Mouse (Mus musculus) heart, postnatal 4 days (tissue): ENCODE results near the gene Gm42688. TPM values are rescaled to one million over a fixed set of nuclear protein-coding genes. Genes with fewer than 3 reads are reported as not detected.

Source experiments
- DNase-seq: peaks from one replicate; pipeline ENCODE4 v3.0.0; 2021
- total RNA-seq, 2 experiments: library from RNA; stranded (reverse); gene quantifications; 2 replicates each; pipeline ENCODE4 v1.2.3; 2021

Gm42688 gene
- total RNA-seq, 2 experiments from 2014 or later = 1.7 to 1.8 TPM

DNA sequence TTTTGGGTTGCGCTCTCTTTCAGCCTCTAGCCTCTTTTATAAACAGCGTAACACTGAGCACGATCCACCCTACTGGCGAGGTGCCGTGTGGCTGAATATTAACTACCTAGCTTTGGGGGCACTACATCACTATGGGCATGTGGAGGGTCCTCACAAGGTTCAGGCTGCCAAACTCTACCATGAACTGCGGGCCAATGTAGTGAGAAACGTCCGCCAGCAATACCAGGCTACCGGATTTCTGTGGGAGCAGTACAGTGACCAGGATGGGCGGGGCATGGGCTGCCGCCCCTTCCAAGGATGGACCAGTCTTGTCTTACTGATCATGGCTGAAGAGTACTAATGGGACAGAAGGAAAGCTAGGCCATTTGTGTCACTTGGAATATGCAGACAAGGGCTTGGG, 17.0 kb downstream of the Gm42688 start:
- DNase-seq = no peak

DNA sequence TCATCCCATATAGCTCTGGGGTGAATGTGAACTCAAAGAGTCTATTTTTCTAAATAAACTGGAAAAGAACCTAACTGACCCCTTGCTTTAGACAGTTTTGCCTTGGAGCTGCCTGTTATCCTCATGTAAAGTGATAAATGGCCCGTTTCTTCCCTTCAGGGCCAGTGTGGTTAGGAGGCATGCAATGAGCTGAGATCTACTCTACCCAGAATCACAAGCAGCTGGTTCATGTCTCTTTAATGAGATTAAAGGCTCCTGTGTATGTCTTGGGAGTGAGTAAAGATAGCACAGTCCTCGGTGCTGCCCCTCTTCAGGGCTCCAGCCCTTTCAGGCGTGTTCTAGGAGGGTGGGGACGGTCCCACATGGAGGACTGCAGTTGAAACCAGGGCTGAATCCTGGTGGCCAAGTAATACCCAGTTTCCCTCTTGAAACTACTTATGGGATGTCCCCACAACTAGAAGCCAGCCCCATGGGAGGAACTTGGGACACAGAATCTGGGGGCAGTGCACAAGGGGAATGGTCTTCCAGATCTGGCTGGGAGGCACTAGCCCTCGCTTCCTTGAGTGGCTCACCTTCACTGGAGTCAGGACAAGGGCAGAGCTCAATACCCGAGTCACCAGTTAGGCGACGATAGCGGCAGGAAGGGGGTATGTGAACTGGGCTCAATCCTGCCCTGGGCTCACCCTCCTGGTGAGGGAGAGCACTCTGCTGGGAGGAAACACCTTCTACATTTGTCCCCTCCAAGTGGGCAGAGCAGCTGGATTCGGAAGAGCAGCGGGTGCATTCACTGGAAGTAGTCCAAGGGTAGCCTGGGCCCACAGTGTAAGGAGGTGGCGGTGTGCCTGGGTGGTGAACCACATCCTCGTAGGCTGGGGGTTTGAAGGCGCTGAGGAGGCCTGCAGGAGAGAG, 17.7 kb downstream of the Gm42688 start:
- no peak for DNase-seq

DNA sequence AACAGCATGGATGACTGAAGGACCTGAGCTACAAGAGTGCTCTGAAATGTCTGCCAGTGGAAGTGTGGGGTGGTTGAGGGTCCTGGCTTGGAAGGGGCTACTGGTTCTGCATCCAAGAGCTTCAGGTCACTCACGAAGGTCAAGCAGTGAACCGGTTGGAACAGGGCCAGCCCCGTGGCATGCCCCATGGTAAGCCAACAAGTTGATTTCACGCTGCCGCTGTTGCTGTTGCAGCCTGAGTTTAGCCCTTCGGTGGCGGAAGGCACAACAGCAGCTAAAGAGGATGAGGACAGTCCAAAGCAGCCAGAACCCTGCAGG, 18.3 kb downstream of the Gm42688 start:
- peak; percentile 33 for DNase-seq

DNA sequence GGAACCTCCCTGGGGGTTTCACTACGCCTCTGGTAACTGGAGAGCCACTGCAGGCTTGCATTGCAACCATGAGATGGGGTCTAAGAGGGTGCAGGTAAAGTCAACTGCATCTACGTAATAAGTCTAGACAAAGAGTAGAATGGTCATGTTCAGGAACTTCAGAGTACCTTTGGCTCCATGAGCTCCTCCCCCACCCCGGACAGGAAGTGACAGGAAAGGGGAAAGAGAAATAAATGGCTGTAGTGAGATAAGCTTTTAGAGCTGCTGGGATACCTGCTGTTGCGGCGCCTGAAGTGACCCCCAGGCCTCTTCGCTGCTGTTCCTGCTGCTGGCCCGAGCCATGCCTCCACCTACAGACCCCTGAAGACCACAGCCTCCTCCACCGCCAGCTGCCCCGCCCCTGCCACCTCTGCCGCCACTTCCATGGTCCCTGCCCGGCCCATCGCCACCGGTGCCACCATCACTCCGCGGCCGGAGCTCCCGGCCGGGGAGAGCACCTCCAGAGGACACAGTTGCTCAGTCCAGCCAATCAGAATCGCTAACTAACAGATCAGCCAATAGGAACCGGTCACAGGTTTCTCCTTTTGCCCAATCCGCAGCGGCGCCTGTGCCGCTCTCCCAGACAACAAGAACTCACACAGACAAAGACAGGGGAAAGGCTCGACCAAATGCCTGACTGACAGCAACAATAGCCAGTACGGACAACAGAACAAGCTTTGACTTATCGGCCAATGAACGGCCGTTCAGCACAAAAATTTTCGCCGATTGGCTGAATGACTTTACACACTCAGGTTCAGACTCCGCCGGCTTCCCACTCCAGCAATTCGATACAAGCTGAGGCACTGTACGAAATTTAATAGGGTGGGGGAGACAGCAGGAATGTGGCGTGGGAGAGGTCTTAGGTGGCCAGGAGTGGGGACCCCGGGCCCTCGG, 19.8 kb downstream of the Gm42688 start, which contains the start of gene Wbp1:
Gene Wbp1, minus strand, starts transcription at position 630 of the 933 bp plus-strand sequence.
- DNase-seq = peak; percentile 94

DNA sequence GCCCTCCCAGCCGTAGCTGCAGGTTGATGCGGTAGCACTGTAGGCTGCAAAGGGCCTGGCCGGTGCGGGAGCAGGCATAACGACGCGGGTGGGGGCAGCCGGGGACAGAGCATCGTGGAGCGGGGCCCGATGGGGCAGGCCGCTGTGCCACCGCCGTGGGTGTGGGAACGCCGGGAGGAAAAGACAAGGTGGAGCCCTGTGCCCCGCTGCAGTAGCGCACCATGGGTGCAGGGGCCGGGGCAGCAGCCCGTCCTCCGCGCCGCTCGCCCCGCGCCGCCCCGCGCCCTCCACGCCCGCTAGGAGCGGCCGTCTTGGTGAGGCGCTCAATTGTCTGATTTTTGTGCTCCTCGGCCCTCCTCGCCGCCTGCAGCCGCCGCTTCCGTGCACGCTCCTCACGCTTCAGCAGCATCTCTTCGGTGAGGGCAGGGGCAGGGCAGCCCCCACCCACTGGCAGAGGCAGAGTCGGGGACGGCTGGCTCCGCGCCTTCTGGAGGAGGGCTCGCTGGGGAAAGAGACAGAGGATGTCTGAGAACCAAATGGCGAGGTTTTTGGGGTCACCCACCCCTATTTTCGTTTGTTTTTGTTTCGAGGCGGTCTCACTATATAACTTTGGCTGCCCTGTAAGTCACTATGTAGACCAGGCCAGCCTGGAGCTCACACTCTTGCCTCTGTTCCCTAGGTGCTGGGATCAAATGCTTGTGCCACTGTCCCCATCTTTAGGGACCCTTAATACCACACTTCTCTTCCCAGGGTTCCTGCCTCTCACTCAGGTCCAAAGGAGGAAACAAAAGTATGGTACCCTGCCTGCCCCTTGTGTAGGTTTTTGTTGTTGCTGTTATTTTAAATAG, 20.7 kb downstream of the Gm42688 start:
- no peak for DNase-seq

DNA sequence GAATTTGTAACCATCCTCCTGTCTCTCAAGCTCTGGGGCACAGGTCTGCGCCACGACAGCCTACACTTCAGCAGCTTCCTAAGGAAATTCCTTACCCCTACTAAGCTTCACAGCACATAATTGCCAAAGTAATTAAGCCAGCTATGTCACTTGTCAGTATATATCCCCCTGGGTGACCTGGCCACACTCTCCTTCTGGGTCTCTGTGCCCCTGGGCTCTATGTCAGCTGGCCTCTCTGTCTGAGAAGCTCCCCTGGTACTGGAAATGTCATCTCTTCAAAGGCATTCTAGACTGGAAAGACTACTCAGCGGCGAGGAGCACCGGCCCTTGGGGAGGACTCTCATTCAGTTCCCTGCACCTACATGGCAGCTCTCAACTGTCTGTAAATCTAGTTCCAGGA, 21.5 kb downstream of the Gm42688 start:
- DNase-seq = no peak

DNA sequence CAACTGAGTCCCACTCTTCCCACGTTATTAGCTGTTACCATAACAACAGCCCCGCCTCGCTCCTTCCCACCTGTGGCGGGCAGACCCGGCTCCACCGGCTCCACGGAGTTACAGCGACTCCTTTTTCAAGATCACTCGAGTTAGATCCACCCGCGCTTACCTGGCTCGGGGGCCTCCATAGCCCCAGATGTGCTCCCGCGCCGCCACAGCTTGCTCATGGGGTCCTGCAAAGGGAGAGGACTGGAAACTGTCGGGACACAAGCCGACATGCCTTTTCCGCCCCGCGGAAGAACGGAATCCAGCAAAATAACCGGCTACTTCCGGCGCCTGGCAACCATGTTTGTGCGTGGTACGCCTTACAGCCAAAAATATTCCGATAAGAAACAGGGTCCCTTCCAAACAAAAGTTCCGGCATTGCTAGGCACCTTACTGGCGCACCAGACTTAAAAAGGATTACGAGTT, 23.5 kb downstream of the Gm42688 start:
- DNase-seq = peak; percentile 94

DNA sequence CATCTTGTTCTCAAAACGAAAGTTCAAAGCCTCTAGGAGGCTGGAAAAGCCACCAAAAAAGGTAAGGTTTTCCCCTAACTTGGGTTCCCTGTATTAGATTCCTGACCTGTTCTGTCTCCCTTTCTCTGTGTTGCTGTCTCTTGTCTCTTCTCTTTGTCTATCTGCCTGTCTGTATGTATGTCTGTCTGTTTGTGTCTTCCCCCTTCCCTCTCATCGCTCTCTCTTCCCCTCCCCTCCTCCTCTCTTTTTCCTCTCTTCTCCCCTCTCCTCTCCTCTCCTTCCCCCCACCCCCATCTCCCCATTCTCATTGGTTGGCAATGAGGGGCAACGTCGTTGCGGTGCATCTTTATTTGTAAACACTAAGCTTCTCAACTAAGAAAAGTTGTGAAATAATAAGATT, 23.9 kb downstream of the Gm42688 start, which contains the start of gene Ino80b:
Gene Ino80b, minus strand, starts transcription at position 101 of the 400 bp plus-strand sequence.
- no peak for DNase-seq

DNA sequence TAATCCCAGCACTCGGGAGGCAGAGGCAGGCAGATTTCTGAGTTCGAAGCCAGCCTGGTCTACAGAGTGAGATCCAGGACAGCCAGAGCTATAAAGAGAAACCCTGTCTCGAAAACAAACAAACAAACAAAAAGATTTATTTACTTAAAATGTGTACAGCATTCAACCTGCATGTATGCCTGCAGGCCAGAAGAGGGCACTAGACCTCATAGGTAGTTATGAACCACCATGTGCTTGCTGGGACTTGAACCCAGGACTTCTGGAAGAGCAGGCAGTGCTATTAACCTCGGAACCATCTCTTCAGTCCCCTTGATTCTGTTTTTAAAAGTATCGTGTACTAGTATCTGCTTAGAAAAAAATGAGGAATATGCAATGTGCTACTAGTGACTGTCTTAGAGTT, 26.0 kb downstream of the Gm42688 start:
- no peak for DNase-seq

DNA sequence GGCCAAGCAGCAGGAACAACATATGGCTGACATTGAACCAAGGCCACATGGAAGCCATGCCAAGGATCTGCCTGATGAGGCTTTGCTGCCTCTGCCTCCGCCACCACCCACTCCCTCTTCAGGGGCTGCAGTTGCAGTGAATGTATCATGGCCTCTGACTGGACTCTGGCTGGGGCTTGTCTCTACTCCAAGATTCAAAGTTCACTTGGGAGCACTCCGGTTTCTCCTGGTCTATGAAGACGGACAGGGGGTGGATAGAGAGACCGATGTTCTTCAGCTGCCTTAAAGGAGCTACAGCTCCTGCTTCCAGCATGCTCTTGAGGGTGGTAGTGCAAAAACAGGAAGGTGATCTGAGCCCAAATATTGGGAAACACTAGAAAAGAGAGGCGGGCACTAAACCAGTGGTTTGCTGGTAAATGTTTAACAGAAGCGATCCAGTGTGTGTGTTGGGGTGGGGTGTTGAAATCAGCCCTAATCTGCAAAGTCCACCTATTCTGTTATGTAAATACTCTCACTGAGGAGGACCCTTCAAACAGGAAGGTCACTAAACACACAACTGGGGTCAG, 30.1 kb downstream of the Gm42688 start:
- peak; percentile 42 for DNase-seq

DNA sequence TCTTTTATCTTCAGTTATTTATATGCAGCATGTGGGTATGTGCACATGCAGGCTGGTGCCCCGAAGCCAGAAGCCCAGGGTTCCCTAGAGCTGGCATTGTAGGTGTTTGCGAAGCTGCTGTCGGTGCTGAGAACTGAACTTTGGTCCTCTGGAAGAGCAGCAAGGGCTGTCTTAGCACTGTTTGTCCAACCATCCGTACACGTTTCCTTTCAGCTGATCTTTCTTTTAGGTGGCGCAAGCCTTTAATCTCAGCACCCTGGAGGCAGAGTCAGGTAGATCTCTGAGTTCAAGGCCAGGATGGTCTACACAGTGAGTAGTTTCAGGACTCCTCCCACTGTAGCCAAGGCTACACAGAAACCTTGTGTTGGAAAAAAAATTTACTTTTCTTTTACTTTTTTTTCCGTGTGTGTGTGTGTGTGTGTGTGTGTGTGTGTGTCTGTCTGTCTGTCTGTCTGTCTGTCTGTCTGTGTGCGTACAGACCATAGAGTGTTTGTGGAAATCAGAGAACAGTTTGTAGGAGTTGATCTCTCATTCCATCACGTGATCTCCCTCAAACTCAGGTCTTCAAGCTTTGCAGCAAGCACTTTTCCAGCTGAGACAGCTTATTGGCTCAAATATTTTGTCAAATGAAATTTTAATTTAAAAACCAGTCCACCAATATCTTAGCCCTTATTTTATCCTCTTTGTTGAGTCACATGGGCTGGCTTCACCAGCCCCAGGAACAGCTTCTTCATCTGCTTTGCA, 30.9 kb downstream of the Gm42688 start:
- DNase-seq = no peak

DNA sequence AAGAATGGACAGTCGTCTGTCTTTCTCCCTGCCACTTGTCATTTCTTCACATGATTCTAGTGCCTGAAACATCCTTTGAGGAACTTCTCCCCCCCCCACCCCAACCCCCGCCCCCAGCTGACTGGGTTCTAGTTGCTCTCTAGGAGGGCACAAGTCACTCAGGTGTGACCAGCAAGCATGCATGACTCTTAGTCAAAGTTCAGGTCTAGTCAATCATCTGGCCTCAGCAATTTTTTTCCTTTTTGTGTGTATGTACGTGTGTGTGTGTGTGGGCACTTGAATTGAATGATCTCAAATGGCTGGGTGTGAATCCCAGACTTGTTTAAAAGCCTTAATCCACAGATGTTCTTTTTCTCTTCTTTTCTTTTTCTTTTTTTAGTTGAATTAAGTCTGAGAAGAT, 32.8 kb downstream of the Gm42688 start:
- no peak for DNase-seq

DNA sequence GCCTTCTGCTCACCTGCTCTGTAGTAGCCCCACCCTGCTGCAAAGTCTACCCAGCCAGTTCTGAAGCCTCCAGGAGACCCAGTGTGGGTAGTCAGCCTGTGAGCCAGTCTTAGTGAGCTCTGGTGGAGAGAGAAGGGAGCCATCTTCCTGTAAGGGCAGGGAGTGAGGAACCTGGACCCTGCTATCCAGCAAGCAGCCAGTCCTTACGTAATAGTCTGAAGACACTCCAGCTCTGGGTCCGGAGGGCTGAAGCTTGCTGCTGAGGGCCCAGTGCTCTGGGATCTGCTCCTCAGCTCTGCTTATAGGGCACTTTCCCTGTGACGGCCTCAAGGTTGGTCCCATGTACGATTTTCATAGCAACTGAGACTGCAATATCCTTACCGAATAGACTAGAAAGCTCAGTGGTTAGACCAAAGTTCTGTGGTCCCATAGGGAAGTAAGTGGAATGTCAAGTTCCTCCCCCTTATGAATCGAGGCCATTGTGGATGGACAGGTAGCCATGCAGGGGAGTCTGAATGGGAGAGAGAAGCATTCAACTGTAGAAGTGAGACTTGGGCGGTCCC, 33.6 kb downstream of the Gm42688 start, which contains the start of gene Rtkn:
Gene Rtkn, plus strand, starts transcription at position 513 of the 563 bp plus-strand sequence.
- DNase-seq = no peak

DNA sequence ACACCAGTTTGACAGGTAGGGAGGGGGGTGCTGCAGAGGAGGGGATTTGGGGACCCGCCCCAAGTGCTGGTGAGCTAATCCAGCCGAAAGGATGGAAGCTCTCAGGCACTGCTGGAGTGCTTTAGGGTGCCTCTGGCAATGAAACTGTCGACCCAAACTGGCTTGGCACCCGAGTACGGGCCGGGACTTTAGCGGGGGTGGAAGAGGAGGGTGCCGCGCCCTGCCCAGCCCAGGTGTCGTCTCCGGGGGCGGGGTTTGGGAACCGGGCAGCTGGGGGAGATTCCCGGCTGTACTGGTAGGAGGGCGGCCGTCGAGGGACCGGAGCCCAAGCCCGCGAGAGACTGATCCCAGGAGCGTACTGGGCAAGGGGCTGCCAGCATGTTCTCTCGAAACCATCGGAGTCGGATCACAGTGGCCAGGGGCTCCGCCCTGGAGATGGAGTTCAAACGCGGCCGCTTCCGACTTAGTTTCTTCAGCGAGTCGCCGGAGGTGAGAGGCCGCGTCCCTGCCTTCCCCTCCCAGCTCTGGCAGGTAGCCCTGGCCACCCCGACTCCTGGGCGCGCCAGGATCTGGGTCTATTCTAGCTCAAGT, 34.2 kb downstream of the Gm42688 start:
- DNase-seq = no peak

DNA sequence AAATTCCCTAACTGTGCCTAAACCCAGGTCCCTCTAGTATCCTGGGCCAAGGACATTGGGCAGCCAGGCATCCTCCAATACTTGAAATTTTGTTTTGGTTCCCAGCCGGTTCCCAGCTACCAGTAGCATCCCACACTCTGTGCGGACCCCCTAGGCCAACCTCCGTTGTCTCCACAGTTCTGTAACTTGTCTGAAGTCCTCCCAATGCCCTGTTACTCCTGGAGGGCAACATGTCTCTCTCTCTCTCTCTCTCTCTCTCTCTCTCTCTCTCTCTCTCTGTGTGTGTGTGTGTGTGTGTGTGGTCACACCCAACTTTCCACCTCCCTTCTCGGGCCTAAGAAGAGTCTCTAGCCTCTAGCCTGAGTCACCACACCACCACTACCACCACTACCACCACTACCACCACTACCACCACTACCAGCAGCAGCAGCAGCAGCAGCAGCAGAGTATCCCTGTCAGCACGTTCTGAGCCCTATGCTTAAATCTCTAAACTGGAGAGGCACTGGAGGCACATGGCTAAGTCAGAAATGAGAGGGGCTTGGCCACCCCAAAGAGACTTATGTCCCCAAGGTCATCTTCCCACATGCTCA, 35.0 kb downstream of the Gm42688 start:
- DNase-seq = no peak

DNA sequence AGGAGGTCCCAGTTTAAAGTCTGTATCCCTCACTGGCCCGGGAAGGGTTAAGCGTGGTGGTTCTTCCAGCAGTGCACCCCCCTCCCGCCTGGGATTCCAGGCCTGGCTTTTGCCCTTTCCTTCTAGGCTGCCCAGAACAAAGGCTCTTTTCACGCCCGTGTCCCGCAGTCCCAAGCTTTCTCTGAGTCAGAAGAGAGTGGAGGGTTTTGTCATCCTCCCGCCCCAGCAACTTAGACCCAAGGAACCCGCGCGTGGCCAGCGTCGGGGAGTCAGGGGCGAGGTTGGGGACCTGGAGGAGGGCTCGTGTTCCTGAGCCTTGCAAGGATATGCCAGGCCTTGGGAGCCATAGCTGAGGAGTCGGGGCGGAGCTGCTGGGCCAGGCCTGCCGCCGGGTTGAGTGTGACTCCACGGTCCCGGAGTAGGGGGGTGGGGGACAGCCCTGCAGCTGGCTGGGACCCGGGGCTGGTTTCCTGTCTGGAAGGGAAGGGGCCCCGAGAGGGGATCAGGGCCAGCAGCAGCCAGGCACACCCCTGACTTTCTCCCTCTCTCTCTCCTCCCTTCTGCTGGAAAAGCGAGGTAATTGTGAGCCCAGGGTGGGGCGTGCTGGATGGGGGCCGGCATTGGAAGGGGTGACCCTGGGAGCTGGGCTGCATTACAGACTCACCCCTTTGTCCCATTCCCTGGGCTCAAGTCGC, 35.6 kb downstream of the Gm42688 start:
- peak; percentile 83 for DNase-seq

DNA sequence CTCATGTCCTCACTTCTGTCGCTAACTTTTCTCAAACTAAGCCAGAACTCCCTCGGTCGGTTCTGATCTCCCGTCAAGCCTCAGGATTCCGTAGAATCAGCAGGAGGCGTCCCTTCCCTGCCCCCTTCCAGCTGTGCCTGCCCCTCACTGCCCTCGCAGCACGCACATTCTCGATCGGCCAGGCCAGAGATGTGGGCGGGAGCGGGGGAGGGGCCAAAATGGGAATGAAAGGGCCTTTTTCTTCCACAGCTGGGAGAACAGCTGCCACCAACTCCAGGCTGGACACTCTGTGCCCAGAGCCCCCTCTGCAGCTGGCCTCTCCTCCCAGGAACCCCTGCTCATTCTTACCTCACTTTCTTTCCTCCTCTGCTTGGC, 36.1 kb downstream of the Gm42688 start:
- peak; percentile 94 for DNase-seq

DNA sequence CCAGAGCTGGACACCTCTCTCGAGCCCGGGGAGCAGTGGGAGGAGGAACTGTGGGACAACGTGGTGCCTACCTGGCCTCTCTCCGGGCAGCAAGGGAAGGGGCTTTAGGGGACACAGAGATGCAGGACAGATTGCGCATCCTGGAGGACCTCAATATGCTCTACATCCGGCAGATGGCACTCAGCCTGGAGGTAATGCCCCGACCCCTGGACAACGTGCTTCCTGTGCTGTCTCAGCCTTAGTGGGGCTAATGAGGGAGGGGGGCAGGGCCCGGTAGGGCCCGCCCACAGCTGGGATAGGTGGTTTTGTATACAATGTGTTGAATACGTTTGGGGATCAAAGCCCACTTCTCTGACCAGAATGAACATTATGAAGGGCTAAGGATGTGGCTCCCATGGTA, 36.6 kb downstream of the Gm42688 start:
- peak; percentile 50 for DNase-seq

DNA sequence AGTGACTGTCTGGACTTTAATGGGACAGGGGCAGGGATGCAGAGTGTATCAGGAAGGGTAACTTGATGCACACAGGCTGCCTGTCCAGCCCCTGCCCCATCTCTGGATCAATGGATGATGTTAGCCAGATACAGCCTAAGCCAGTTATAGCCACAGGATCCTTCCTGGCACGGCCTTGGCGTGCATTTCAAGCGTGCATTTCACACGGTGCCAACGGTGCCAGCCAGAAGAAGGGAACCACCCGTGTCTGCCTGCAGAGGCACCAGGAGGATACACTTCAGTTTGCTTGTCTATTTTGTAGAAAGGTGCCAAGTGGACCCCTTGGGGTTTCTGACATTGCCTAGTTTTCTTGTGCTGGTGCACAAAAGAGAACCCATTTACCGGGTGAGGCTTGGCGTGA, 38.6 kb downstream of the Gm42688 start:
- DNase-seq = no peak
